Mouse (Mus musculus) embryonic facial prominence, embryonic 12.5 days (tissue): ENCODE measurements around the gene Slf2. TPM values are rescaled to one million over a fixed set of nuclear protein-coding genes. Genes with fewer than 3 reads are reported as not detected.

Source experiments
- ATAC-seq: fragments of 200-750 bp; cut with Nextera tagmentation; 2 replicates; pipeline ENCODE4 v1.8.0; 2017; ENCODE audit not compliant: insufficient number of reproducible peaks, insufficient read depth, low FRiP score, low TSS enrichment
- H3K27ac ChIP-seq: fragments of 300-500 bp; sonication (generic); 2 replicates; pipeline ENCODE4 v1.5.1; 2016; ENCODE audit warnings: mild to moderate bottlenecking
- H3K27me3 ChIP-seq: fragments of 300-500 bp; sonication (generic); 2 replicates; pipeline ENCODE4 v1.6.1; 2016; ENCODE audit warnings: mild to moderate bottlenecking, moderate library complexity
- H3K36me3 ChIP-seq: fragments of 300-500 bp; sonication (generic); 2 replicates; pipeline ENCODE4 v1.6.1; 2016; ENCODE audit warnings: mild to moderate bottlenecking
- H3K4me1 ChIP-seq: fragments of 300-500 bp; sonication (generic); 2 replicates; pipeline ENCODE4 v1.6.1; 2016
- H3K4me2 ChIP-seq: fragments of 300-500 bp; sonication (generic); replicated peaks from 2 replicates; pipeline ENCODE4 v1.6.1; 2016; ENCODE audit warnings: mild to moderate bottlenecking, moderate library complexity
- H3K4me3 ChIP-seq: fragments of 300-500 bp; sonication (generic); 2 replicates; pipeline ENCODE4 v1.5.1; 2016; ENCODE audit warnings: mild to moderate bottlenecking
- H3K9ac ChIP-seq: fragments of 300-500 bp; sonication (generic); 2 replicates; pipeline ENCODE4 v1.6.1; 2016; ENCODE audit warnings: mild to moderate bottlenecking, moderate library complexity
- H3K9me3 ChIP-seq: fragments of 300-500 bp; sonication (generic); 2 replicates; pipeline ENCODE4 v1.6.1; 2016; ENCODE audit warnings: mild to moderate bottlenecking, moderate library complexity
- WGBS: fragments of 180-500 bp; shearing (Covaris S2); methylation state at CpG from one replicate; pipeline ENCODE4 v1.1.7; 2016; 5-methylcytosine and 5-hydroxymethylcytosine counted together
- polyA plus RNA-seq: library from polyadenylated mRNA; unstranded; fragments of >200 nt; fragmentation: Nextera tagmentation; extraction: Ambion mirVana; gene quantifications from 2 replicates; pipeline ENCODE4 v1.2.1, GENCODE M21; 2016

Slf2 gene
- polyA plus RNA-seq, 1 experiment from 2014 or later: 51.6 TPM

DNA sequence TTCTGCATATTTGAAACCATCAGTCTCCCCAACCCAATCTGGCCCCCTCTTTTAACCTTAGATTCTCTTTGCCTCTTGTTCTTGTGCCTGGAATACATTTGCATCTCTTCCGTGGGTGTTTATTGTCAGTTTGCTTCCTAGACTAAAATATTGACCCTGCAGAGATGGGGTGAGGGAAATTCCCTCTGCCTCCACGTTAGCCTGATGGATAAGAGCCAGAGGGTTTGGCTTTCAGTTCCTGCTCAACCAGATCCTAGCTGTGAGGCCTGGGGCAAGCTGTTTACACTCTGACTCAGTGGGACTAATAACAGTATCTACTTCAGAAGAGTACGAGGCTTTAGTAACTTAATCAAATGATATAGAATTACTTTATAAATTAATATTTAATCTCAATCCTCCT is 32.3 kb upstream of the Slf2 start:
- Histone ChIP-seq H3K9me3 (no peaks in the 10 kb centered on the region), H3K27ac (no peak overlapping the region), H3K27me3 (peaks cover 20% of the 10 kb centered on the region), H3K36me3 (no peaks in the 10 kb centered on the region), H3K4me2 (no peak overlapping the region), H3K4me3 (no peak overlapping the region), H3K4me1 (peaks cover 20% of the 10 kb centered on the region; the same call in 1 of the 2 replicates), H3K9ac (no peak overlapping the region)
- ATAC-seq: no peak
- WGBS: 39% methylated on average over 3 of the region's 3 CpGs

DNA sequence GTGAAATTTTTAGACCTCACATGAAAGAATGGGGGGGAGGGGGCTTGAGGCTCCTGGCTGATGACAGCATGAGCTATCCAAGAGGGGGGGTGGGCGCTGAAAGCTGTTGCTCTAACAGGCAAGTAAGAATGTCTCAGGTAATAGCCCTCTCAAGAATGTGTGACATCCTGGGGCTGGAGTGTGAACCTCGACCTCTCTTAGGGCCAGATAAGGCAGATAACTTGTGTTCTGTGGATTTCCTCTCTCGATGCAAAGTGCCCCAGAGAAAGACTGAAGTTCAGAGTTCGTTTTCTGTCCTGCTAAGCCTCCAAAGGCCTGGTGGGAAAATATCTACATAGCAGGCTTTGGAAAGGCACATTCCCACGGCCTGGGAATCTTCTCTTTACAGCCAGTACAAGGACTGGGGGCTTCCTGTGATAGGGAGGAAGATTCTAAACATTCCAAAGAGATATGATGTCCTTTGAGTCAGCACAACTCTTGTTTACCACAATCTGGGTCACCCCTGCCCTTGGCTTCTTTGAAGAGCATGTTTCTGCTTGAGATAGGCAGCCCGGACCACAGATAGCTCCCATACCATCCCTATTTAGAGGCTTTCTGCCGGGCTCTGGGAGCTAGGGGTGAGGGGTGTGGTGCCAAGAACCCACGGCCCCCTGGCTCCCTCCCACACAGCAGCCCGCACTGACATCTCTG is 31.7 kb upstream of the Slf2 start:
- Histone ChIP-seq H3K9me3 (no peaks in the 10 kb centered on the region), H3K9ac (no peak overlapping the region), H3K27ac (no peak overlapping the region), H3K4me1 (peaks cover 26% of the 10 kb centered on the region), H3K4me3 (no peak overlapping the region), H3K27me3 (peaks cover 14% of the 10 kb centered on the region), H3K4me2 (no peak overlapping the region), H3K36me3 (no peaks in the 10 kb centered on the region)
- ATAC-seq: no peak
- WGBS: 38% methylated on average over 9 of the region's 9 CpGs

DNA sequence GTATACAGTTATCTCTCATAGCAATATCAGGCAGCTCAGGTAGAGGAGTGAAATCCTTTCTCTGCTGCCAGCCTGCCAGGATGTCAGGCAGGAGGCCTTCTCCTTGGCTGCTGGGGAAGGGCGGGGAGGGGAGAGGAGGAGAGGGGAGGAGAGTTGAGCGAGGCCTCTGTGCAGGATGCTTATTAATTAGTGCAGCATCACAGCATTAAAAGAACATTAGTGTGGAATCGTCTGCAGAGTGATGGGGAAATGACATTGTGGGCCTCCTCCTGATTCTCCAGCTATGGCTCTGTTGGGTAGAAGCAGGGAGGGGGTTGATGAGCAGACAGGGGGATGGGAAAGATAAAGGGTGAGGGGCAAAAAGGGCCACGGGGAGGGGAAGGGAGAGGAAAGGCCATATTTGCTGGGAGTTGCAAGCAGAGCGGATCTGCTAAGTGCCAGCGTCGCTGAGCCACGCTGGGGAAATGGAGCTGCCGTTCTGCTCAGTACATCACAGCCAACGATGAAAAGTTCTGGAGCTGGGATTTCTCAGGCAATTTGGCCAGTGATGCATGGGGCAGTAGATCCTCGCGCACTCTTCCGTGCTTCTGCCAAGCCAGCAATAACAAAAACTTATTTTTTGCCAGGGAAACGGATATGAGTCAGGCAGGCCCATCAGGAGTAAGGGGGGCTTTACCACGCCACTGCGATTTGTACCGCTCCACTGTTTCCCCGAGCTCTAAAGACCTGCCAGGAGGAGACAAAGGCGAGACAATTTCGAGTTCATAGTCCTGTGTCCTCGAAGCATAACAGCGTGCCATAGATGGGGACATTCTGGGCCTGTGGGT is 30.8 kb upstream of the Slf2 start:
- Histone ChIP-seq H3K36me3 (no peaks in the 10 kb centered on the region), H3K4me3 (no peak overlapping the region), H3K9me3 (no peaks in the 10 kb centered on the region), H3K4me2 (no peak overlapping the region), H3K27ac (no peak overlapping the region), H3K27me3 (peaks cover 11% of the 10 kb centered on the region), H3K9ac (no peak overlapping the region), H3K4me1 (peaks cover 33% of the 10 kb centered on the region)
- WGBS: 38% methylated on average over 22 of the region's 22 CpGs
- ATAC-seq: no peak

DNA sequence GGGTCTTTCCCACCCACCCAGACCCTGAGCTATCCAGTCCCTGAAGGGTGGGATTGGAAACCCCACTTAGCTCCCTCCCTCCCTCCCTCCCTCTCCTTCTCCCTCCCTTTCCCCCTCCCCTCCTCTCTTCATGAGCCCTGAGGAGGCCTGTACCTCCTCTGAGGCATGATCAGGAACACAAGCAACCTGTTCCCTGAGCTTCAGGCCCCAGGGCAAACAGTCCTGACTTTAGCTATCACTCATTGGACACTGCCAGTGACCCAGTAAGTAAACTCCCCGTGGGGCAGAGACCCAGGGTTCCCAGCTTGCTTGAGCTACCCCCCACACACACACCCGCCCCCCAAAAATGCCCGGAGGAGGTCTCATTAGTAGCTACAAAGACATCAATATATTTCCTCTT is 29.9 kb upstream of the Slf2 start:
- 49% methylated on average over 3 of the region's 3 CpGs for WGBS
- H3K9ac ChIP-seq: no peak overlapping the region
- no peak overlapping the region for H3K4me3 ChIP-seq
- H3K4me1 ChIP-seq: peaks cover 36% of the 10 kb centered on the region
- no peak for ATAC-seq
- H3K4me2 ChIP-seq: no peak overlapping the region
- H3K9me3 ChIP-seq: no peaks in the 10 kb centered on the region
- no peak overlapping the region for H3K27ac ChIP-seq
- H3K36me3 ChIP-seq: no peaks in the 10 kb centered on the region
- 0 out of 2 replicates have a peak, but pooled peaks cover 5% of the 10 kb centered on the region for H3K27me3 ChIP-seq

DNA sequence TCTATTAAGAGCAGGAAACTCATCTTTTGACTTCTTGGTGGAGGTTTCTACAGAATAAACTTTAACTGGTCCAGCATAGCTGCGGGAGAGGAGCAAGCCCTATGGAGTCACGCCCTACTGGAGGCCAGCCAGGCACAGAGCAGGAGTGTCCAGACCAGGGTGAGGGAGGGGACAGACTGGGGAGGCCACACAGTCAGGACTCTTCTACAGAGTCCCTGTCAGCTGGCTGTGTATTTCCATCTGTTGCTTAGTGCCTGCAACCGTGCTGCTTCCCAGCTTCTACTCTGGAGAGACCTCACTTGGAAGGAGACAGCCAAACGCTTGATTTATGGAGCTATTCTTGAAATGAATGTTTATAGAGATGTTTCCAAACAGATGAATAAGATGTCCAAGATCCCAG is 28.6 kb upstream of the Slf2 start:
- no peak overlapping the region for H3K27ac ChIP-seq
- H3K4me2 ChIP-seq: no peak overlapping the region
- no peak for ATAC-seq
- no peaks in the 10 kb centered on the region for H3K36me3 ChIP-seq
- WGBS: 84% methylated on average over 4 of the region's 4 CpGs
- H3K4me1 ChIP-seq: peaks cover 36% of the 10 kb centered on the region
- 0 out of 2 replicates have a peak, but pooled peaks cover 3% of the 10 kb centered on the region for H3K27me3 ChIP-seq
- no peaks in the 10 kb centered on the region for H3K9me3 ChIP-seq
- no peak overlapping the region for H3K9ac ChIP-seq
- no peak overlapping the region for H3K4me3 ChIP-seq

DNA sequence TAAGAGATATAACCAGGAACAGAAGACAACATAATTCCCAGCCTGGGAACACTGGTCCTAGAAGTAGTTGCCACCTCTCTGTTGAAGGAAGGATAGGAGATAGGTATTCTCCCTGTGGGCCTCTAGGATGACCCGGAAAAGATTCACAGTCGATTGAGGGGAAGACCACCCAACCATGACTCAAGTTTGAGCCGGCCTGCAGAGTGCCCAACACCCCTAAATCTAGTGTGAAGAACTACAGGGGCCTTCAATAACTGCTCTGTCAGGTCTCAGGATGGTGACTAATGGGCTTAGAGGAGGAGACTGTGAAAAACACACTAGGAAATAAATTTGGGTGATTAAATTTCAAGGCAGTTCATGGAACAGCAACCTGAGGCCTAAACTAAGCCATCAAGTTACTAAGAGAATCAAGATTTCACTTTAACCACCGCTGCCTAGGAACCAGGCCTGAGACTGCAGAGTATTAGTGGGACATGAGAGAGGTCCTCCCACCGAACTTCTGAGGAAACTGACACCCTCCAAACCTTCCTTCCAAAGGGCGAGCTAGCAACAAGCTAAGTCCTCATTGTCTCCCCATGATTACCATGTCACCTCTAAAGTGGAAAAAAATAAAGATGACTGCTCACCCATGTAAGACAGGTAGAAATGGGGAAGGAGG is 27.5 kb upstream of the Slf2 start:
- Histone ChIP-seq H3K36me3 (no peaks in the 10 kb centered on the region), H3K9ac (no peak overlapping the region), H3K4me3 (no peak overlapping the region), H3K4me1 (peaks cover 47% of the 10 kb centered on the region), H3K27me3 (no peaks in the 10 kb centered on the region), H3K4me2 (no peak overlapping the region), H3K27ac (0 out of 2 replicates have a peak overlapping the region, but pooled peaks have one; percentile 76), H3K9me3 (no peaks in the 10 kb centered on the region)
- WGBS: 59% methylated on average over 6 of the region's 6 CpGs
- no peak for ATAC-seq

DNA sequence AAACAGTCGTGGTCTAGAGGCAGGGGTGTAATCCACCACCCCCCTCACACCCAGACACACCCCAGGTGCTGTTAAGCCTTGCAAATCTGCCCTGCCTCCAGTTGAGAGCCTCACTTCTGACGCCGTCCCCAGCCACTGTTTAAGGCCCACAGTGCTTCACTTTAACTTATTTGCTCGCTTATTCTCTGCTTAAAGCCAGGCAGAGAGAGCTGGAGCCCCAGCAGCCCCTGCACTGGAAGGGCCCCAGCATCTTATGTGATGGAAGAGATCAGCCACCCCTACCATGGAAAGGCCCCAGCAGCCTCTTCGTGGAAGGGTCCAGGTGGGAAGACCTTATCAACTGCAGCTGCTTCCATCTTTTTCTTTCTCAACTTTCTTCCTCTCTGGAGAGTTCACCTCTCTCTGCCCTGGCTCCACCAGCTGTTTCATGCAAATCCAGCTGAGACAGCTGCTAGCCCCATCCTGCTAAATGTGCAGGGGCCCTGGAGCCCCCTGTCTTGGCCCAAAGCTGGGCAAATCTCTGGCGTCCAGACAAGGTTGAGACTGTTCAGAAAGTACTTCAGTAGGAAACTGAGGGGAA is 26.7 kb upstream of the Slf2 start:
- H3K9ac ChIP-seq: no peak overlapping the region
- H3K27ac ChIP-seq: peak overlapping the region; percentile 76; the same call in 1 of the 2 replicates
- 24% methylated on average over 6 of the region's 6 CpGs for WGBS
- H3K4me1 ChIP-seq: peaks cover 44% of the 10 kb centered on the region
- H3K9me3 ChIP-seq: no peaks in the 10 kb centered on the region
- no peaks in the 10 kb centered on the region for H3K27me3 ChIP-seq
- no peak overlapping the region for H3K4me2 ChIP-seq
- no peak overlapping the region for H3K4me3 ChIP-seq
- no peaks in the 10 kb centered on the region for H3K36me3 ChIP-seq
- ATAC-seq: no peak

DNA sequence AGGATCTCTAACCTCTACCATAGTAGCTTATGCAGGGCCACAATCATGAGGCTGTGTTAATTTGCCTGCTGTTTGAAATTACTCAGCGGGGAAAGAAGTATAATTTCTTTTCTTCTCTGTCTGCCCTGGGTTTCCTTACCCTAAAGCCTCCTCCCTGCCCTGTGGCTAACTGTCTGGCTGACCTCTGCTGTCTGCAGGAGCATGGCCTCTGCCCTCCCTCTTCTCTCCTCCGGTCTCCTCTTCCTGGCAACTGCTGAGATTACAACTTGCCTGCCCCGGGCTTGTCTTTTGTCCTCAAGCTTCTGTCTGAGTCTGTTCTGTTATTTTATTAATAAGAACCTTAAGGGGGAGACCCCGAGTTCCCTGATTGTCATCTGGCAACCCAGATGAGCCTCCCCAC is 25.6 kb upstream of the Slf2 start:
- no peak for ATAC-seq
- 14% methylated on average over 4 of the region's 4 CpGs for WGBS
- Histone ChIP-seq H3K27me3 (no peaks in the 10 kb centered on the region), H3K4me3 (no peak overlapping the region), H3K4me1 (peaks cover 33% of the 10 kb centered on the region), H3K9ac (no peak overlapping the region), H3K9me3 (no peaks in the 10 kb centered on the region), H3K4me2 (no peak overlapping the region), H3K27ac (no peak overlapping the region), H3K36me3 (no peaks in the 10 kb centered on the region)

DNA sequence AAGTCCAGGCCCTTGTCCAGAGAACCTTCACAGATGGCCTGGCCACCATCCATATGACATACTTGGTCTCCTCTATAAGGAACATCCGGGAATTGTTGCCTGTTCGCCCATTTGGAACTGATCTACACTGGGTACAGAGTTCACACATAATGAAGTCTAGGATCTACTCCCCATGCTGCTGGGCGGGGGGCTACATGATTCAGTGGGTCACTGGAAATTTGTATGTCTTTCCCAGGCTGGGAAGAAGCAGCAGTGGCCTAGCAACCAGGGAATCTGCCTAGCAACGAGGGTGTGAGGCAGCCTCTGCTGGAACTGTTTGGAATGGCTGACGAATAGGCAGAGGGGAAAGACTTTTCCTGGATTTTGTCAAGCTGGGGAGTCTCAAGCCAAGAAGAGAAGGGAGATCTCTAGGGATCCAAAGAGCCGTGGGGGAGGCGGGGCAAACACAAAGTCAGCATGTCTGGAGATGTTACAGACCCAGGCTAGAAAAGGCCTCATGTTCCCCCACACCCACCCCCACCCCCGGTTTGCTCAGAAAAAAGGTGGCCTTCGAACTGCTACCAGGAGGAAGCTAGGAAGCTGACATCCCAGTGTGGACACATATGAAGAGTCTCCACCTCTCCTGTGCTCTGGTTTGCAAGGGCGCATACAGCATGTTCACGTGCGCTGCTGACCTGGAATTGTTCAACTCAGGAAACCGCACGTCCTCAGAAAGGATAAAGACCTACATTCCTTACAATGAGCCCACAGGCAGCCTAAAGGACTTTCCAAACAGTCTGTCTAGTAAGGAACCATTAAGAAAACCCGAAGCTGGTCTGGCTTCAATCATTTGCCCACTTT is 22.9 kb upstream of the Slf2 start:
- H3K4me3 ChIP-seq: no peak overlapping the region
- no peaks in the 10 kb centered on the region for H3K36me3 ChIP-seq
- no peak overlapping the region for H3K9ac ChIP-seq
- H3K9me3 ChIP-seq: no peaks in the 10 kb centered on the region
- H3K27ac ChIP-seq: peak overlapping the region; percentile 69
- H3K4me2 ChIP-seq: no peak overlapping the region
- H3K4me1 ChIP-seq: peaks cover 28% of the 10 kb centered on the region
- WGBS: 44% methylated on average over 15 of the region's 15 CpGs
- peak; percentile 52; the same call in 1 of the 2 replicates for ATAC-seq
- H3K27me3 ChIP-seq: no peaks in the 10 kb centered on the region

DNA sequence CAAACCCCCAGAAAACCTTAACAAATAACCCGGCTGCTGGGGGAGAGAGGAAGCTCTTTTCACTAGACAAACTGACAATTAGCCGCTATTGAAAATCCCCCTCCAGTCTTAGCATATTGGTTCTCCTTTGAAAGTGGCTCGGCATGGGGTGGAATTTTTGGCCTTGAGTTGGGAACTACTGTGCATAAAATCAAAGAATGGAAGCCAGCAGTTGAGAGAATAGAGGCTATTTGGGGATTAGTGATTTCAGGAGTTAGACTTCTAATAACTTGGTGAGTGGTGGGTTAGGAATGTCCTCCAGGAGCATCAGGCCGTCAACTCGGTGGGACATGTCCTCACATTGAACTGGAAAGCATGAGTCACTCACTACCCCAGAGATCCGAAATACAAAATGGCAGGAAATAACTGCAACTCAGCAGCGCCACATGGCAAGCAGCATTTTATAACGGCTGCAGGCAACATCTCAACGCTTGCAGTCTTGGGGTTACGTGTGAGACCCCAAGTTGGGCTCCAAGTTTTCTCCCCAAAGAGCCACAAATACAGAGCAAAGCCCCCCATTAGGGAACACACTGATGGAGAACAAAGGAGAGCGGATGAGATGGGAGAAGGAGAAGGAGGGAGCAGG is 22.0 kb upstream of the Slf2 start:
- Histone ChIP-seq H3K36me3 (no peaks in the 10 kb centered on the region), H3K9ac (no peak overlapping the region), H3K27ac (peak overlapping the region; percentile 69), H3K4me1 (peaks cover 24% of the 10 kb centered on the region), H3K4me3 (no peak overlapping the region), H3K27me3 (no peaks in the 10 kb centered on the region), H3K9me3 (no peaks in the 10 kb centered on the region), H3K4me2 (no peak overlapping the region)
- ATAC-seq: no peak
- WGBS: 68% methylated on average over 11 of the region's 11 CpGs
